Mouse (Mus musculus) megakaryocyte, embryonic 14.5 days (primary cell): ENCODE results near the gene Mettl3.

ENCODE experiments used
- FLI1 ChIP-seq: IDR thresholded peaks from 2 replicates; pipeline ENCODE4 v1.6.1; 2012; ENCODE audit warnings: low read length, inconsistent platforms, mixed read lengths
- GATA1 ChIP-seq: IDR thresholded peaks from 3 replicates; pipeline ENCODE4 v1.6.1; 2012; ENCODE audit warnings: mixed read lengths, low read length, inconsistent platforms, borderline replicate concordance

DNA sequence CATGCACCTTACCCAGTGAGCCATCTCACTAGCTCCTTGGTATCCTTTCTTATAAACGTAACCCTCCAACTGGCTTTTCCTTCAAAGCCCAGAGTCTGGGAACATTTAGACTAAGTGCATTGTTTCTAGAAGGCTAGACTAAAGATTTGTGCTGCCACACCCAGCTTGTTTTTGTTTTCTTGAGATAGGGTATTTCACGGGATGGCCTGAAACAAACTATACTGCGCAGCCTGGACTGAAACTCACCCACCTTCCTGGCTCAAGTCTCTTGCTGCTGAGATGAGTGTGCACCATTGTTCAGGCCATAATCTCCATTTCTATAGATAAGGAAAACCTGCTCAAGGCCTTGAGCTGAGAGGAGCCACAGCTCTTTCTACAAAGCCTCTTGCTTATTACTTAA lies 20.7 kb downstream of the Mettl3 start:
- TF ChIP-seq GATA1 (no peak), FLI1 (no peak)
